Mouse (Mus musculus): ENCODE results near the gene Bbs4.

- peak; percentile 17; the same call in 1 of the 2 replicates for TF ChIP-seq CTCF (IDR thresholded peaks at IDR 0.05; ENCODE audit: control insufficient read depth, insufficient read depth, insufficient replicate concordance, low read depth, low read length)
- peak; percentile 98 for TF ChIP-seq POLR2A (IDR thresholded peaks at IDR 0.05; ENCODE audit: control insufficient read depth, low read depth, low read length)
Measured at GRCm38 (mm10) chr9:59290957-59291687, 62.2 kb downstream of the Bbs4 start, which contains the start of gene Adpgk.
